Mouse (Mus musculus) cortical plate, adult 2 months (tissue): ENCODE measurements around the gene Olfr870.

Source experiments
- CTCF ChIP-seq: fragments of 200-500 bp; IDR thresholded peaks from 2 replicates; pipeline ENCODE4 v1.5.1; 2011; ENCODE audit warnings: mild to moderate bottlenecking, control low read depth, low read length; ENCODE audit not compliant: insufficient read depth; ENCODE audit errors: extremely low read depth
- POLR2A ChIP-seq: fragments of 200-500 bp; IDR thresholded peaks from 2 replicates; pipeline ENCODE4 v1.6.1; 2011; ENCODE audit warnings: mild to moderate bottlenecking, low read length, control low read depth; ENCODE audit not compliant: insufficient read depth; ENCODE audit errors: extremely low read depth

DNA sequence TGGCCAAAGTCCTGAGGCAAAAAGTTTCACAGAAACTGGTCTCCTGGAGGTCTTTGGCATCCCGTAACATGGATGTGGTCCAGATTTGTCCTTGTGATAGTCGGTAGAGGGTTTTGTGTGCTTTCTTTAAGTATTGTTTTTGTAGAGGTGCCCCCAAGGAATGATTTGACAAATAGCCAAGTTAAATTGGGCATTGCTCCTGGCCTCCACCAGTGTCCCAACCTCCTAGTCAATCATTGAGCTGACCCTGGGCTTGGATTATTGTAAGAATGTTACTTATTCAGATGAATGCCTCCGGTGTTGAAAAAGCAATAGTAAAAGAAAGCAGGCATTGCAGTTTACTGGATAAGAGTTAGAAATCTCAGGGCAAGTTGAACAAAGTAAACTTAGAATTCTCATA, 24.2 kb downstream of the Olfr870 start:
- no peak for TF ChIP-seq POLR2A
- TF ChIP-seq CTCF: no peak
